Mouse (Mus musculus) R1 (cell line): ENCODE results near the gene Atp8b5.

Experiments used
- DNase-seq: peaks from one replicate; pipeline ENCODE4 v3.0.0-alpha.2; 2018; ENCODE audit warnings: low read depth, low spot score

Gene Atp8b5

GRCm38 (mm10) chr4:43382155-43383020 is 115.4 kb downstream of the Atp8b5 start:
- DNase-seq = no peak

DNA sequence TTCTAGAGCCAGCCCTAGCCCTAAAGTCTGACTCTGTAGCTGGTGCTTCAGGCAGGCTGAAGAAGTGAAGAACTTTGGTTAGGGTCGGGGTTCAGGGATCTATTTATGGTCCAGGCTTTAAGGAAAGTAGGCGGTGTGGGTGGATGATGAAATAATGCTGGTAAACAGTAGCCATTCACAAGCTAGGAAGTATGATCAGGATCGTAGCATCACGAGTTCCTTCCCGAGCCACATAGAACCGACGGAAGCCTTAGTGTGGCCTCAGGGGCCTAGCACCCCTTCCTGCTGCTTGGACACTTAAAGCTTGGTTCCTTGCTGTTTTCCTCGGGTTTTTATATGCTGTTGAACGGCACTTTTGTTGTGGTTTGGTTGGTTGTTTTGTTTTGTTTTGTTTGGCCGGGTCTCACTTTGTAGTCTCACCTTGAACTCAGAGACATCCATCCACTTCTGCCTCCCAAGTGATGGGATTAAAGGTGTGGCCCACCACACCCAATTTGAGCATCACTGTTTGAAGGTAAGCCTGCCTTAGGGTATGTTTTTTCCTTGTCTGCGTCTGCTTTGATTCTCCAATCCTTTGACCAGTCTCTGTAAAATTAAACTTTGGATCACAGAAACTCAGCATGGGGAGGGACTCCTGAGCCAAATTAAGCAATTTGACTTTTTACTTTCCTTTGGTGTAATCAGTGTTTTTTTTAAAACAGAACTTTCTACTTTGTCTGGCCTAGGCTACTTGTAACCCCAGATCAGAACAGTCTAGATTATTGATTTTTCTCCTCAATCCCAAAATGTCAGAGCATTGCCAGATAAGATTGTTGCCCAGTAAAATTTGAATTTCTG is 116.5 kb downstream of the Atp8b5 start:
- peak; percentile 72 for DNase-seq

DNA sequence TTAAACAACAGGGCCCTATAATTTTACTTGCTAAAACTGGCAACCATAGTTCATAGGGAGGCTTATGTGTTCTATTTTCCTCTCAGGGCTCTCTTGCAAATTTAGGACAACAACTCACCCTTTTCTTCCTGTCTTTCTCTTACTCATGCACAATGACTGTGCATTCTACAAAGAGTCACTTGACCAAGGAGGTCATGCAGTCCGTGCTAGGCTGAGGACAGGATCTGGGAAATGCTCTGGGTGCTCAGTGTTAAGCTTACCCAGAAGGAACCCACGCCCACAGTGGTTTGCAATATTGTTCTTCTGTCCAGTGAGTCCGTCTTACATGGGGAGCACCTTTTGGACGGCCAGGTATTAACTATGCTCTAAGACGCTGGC is 117.1 kb downstream of the Atp8b5 start:
- DNase-seq = no peak

GRCm38 (mm10) chr4:43384541-43384940 is 117.6 kb downstream of the Atp8b5 start:
- no peak for DNase-seq

DNA sequence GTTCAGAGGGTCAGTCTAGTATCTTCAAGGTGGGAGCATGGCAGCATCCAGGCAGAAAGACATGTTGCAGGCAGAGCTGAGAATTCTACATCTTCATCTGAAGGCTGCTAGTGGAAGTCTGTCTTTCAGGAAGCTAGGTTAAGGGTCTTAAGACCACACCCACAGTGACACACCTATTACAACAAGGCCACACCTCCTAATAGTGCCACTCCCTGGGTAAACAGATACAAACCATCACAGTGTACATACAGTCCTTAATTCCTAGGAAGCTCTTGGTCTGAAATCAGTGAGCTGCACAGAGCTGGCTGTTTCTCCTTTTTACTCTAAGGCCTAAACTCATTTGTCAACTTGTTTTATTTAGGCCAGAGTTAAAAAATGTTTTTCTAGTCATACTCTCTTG is 120.0 kb downstream of the Atp8b5 start:
- DNase-seq = peak; percentile 50

GRCm38 (mm10) chr4:43389390-43389789 is 122.4 kb downstream of the Atp8b5 start:
- DNase-seq = no peak

GRCm38 (mm10) chr4:43389845-43390440 is 123.0 kb downstream of the Atp8b5 start:
- DNase-seq = no peak

GRCm38 (mm10) chr4:43391521-43392050 is 124.6 kb downstream of the Atp8b5 start:
- no peak for DNase-seq

GRCm38 (mm10) chr4:43394345-43394891 is 127.5 kb downstream of the Atp8b5 start:
- no peak for DNase-seq

DNA sequence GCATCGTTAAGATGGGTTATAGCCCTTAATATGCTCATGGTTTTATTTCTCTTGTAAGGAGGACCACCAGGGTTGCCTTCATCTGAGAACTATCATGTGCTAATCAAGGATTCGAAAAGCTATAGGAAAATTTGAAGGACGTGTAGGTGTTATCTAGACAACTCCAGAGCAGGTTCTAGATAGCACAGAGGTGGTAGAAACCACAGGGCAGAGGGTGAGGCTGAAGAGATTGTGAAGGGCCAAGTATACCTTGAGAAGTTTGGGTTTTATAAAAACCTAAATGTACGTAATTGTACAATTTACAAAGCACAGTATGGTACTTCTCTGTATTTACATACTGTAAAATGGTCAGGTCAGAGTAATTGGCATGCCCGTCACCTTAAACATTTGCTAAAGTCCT is 128.2 kb downstream of the Atp8b5 start:
- no peak for DNase-seq

DNA sequence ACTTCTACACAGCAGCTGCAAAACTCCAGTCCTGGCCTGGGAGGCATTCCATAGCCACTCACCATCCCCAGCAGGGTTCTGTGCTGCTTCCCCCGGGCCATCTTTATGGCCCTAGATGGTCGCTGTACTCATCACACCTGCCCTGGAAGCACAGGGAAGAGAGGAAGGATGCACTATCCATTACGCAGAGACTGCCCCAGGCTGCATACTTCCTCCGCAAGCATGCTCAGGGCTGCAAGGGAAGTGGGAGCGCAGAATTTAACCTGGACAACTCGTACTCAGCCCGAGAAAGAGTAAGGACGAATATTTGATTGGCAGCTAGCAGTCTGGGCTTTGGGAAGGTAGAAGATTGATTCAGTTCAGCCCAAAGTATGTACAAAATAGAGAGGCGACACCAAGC is 128.9 kb downstream of the Atp8b5 start:
- no peak for DNase-seq

GRCm38 (mm10) chr4:43396381-43396780 is 129.4 kb downstream of the Atp8b5 start:
- no peak for DNase-seq

DNA sequence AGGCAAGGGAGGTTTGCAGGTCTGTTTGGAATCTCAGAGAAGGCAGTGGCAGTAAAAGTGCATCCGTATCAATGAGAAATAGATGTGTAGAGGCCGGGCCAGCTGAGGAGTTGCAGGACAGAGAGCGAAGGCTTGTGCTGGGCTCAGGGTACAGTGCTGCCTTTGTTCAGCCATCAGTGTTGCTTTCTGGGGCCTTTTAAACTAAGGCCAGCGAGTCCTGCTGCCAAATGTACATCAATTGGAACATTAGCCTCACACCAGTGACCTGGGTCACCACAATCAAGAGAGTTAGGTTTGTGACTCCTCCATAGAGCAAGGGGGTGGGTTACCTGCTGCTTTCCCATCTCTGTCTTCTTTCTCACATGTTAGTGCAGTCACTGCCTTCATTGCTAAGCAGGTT is 131.1 kb downstream of the Atp8b5 start:
- DNase-seq = no peak

- peak; percentile 89 for DNase-seq
These were observed 131.9 kb downstream of the Atp8b5 start for GRCm38 (mm10) chr4:43398829-43399331.

GRCm38 (mm10) chr4:43399391-43400131 is 132.6 kb downstream of the Atp8b5 start:
- peak; percentile 54 for DNase-seq

GRCm38 (mm10) chr4:43400976-43401375 is 134.0 kb downstream of the Atp8b5 start:
- DNase-seq = no peak

DNA sequence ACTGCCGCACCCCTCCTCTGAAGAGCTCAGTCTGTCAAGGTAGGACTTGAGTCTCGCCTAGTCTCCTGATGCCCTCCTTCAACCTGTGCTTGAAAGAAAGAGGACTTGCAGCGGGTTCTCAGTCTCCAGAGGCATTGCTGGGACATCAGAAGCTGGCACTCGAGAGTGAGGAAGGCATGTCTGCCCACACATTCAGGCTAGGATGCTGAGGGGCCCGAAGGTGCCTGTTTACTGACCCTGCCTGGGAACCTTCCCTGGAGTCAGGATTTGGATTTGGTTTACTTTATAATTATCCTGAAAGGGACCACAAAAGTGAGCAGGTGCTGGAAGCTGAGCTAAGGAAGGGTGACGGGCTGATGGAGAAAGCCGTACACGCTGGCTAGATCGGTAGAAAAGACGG is 134.5 kb downstream of the Atp8b5 start:
- no peak for DNase-seq

- DNase-seq = peak; percentile 71
These were observed 135.3 kb downstream of the Atp8b5 start for GRCm38 (mm10) chr4:43402212-43402611.

DNA sequence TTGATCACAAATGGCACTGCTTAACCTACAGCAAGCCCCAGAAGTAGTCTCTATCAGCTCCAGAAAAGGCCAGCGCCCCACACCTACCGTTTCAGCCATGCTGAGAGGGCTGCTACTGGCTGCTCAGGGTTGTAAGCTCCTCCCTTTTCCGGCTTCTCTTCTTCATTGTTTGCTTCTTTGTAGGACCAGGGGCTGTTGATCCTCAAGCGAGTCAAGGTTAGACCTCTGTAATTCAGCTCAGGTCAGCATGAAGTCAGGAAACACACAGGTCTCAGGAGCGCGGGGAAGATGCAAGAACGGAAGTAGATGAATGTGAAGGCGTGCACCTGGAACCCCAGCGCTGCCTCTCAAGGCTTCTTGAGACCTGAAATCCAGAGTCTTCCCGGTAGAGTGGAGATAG is 137.7 kb downstream of the Atp8b5 start:
- peak; percentile 98 for DNase-seq

DNA sequence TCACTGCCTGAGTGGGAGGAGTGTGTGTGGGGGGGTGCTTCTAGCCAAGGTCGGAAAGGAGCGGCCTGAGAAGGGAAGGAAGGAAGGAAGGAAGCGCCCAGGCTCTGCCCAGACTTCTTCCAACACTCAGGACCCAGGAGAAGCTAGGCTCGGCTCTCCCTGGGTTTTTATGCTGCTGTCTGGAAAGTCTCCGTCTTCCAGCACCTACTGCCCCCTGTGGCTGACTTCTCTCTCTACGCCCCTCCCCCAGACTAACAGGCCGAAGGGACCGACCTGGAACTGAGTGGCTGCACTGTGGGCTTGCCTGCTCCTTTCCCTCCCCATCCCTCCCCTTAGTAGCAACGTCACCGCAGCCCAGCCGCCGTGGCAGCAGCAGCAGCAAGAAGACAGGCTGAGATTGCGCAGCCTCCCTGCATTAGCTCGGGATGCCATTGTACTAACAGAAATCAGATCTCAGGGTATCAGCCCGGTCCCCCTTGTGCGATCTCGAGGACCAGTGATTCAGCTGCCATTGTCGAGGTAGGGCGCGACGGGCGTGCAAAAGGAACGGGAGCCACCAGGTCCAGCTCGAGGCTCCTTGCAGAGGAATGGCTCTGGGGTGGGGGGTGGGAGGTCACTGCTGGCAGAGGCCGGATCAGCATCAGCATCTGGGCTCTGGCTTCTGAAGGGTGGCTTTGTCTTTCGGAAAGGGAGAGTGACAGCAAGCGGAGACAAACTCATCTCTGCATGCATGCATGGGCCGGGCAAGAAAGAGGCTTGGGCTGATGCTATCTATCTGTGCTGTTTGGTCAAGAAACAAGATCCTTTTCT is 139.4 kb downstream of the Atp8b5 start:
- DNase-seq = peak; percentile 98
